Mouse (Mus musculus): ENCODE measurements at regions not wholly inside any gene's neighbourhood (a gene's known extent, or its start where the extent isn't known, plus 50 kb on each side); places are given as distances from the start of the nearest gene placed in this dataset.
"Not testable (repeated sequence)": the region's sequence is repeated elsewhere in the genome, so short reads cannot be mapped to it uniquely, and the experiment has no call there.

- not testable (repeated sequence) for DNase-seq (ENCODE audit: low read depth)
Observed at GRCm38 (mm10) chr7:60622271-60623249, 482.5 kb upstream of the Snrpn start.

GRCm38 (mm10) chr7:60617070-60617674 is 477.2 kb upstream of the Snrpn start:
- peak; percentile 11 for DNase-seq (ENCODE audit: low read depth)
